ENCODE assay signal across 23 mouse cellular contexts in genomic region chr10:85587758-85588157, GRCm38 (mm10).
"Had no signal": no experiment of that assay in that cellular context is flagged by ENCODE, and none has a peak within 500 bp of the region (broad histone marks: within the 10 kb centered on the region; RNA-seq: fewer than 3 reads in every experiment).

No protein-coding gene starts in this region.

- H3K27ac ChIP-seq: gastrocnemius, adult 2 months; heart, adult 2 months; heart, embryonic 13.5 days; heart, embryonic 15.5 days; hindbrain, embryonic 13.5 days; hindbrain, embryonic 15.5 days; hindbrain, postnatal 0 days; layer of hippocampus, adult 2 months; left cerebral cortex, adult 2 months; limb, embryonic 13.5 days; limb, embryonic 15.5 days; liver, embryonic 12.5 days; liver, embryonic 14.5 days had no signal

- ATAC-seq: hindbrain, postnatal 0 days; intestine, embryonic 16.5 days; liver, embryonic 12.5 days had no signal

- H3K27me3 ChIP-seq: heart, embryonic 13.5 days; heart, embryonic 15.5 days; hindbrain, embryonic 13.5 days; hindbrain, embryonic 15.5 days; limb, embryonic 13.5 days; limb, embryonic 15.5 days; liver, embryonic 12.5 days had no signal

- H3K4me1 ChIP-seq: heart, embryonic 13.5 days; heart, embryonic 15.5 days; limb, embryonic 13.5 days; liver, embryonic 12.5 days had no signal

- H3K36me3 ChIP-seq: heart, embryonic 13.5 days; heart, embryonic 15.5 days; hindbrain, embryonic 13.5 days; hindbrain, embryonic 15.5 days; limb, embryonic 13.5 days; limb, embryonic 15.5 days; liver, embryonic 12.5 days had no signal

- H3K4me3 ChIP-seq: gastrocnemius, adult 2 months; heart, adult 2 months; heart, embryonic 13.5 days; heart, embryonic 15.5 days; hindbrain, embryonic 13.5 days; hindbrain, embryonic 15.5 days; layer of hippocampus, adult 2 months; left cerebral cortex, adult 2 months; limb, embryonic 13.5 days; limb, embryonic 15.5 days; liver, embryonic 12.5 days had no signal

- DNase-seq: gastrocnemius, adult 2 months; gastrocnemius, postnatal 10 days; gastrocnemius, postnatal 25 days; heart, adult 2 months; heart, postnatal 14 days; heart, postnatal 4 days; kidney, adult 11 months; kidney, adult 8-10 months; kidney, postnatal 10 days; kidney, postnatal 25 days; kidney, postnatal 4 days had no signal
